Mouse (Mus musculus) forebrain, embryonic 13.5 days (tissue): ENCODE measurements at regions not wholly inside any gene's neighbourhood (a gene's known extent, or its start where the extent isn't known, plus 50 kb on each side); places are given as distances from the start of the nearest gene placed in this dataset.
A peak's percentile ranks its signal among the peaks of the same experiment; 100 is the strongest.

Source experiments
- ATAC-seq: fragments of 200-750 bp; cut with Nextera tagmentation; 2 replicates; pipeline ENCODE4 v1.8.0; 2017
- H3K27ac ChIP-seq: fragments of 300-500 bp; sonication (generic); 2 replicates; pipeline ENCODE4 v1.5.1; 2015; ENCODE audit warnings: inconsistent platforms, mild to moderate bottlenecking, moderate library complexity
- H3K27me3 ChIP-seq: fragments of 300-500 bp; sonication (generic); 2 replicates; pipeline ENCODE4 v1.6.1; 2015; ENCODE audit warnings: mild to moderate bottlenecking, inconsistent platforms
- H3K36me3 ChIP-seq: fragments of 300-500 bp; sonication (generic); 2 replicates; pipeline ENCODE4 v1.6.1; 2015; ENCODE audit warnings: mild to moderate bottlenecking, inconsistent platforms; ENCODE audit not compliant: poor library complexity, severe bottlenecking
- H3K4me1 ChIP-seq: fragments of 300-500 bp; sonication (generic); 2 replicates; pipeline ENCODE4 v1.6.1; 2015; ENCODE audit warnings: inconsistent platforms
- H3K4me2 ChIP-seq: fragments of 300-500 bp; sonication (generic); 2 replicates; pipeline ENCODE4 v1.6.1; 2015; ENCODE audit warnings: inconsistent platforms, mild to moderate bottlenecking, moderate library complexity
- H3K4me3 ChIP-seq: fragments of 300-500 bp; sonication (generic); 2 replicates; pipeline ENCODE4 v1.5.1; 2015; ENCODE audit warnings: mild to moderate bottlenecking, inconsistent platforms
- H3K9ac ChIP-seq: fragments of 300-500 bp; sonication (generic); 2 replicates; pipeline ENCODE4 v1.6.1; 2015; ENCODE audit warnings: mild to moderate bottlenecking, inconsistent platforms
- H3K9me3 ChIP-seq: fragments of 300-500 bp; sonication (generic); replicated peaks from 2 replicates; pipeline ENCODE4 v1.6.1; 2016; ENCODE audit warnings: inconsistent platforms
- WGBS: fragments of 180-500 bp; shearing (Covaris S2); methylation state at CpG from one replicate; pipeline ENCODE4 v1.1.7; 2015; 5-methylcytosine and 5-hydroxymethylcytosine counted together

DNA sequence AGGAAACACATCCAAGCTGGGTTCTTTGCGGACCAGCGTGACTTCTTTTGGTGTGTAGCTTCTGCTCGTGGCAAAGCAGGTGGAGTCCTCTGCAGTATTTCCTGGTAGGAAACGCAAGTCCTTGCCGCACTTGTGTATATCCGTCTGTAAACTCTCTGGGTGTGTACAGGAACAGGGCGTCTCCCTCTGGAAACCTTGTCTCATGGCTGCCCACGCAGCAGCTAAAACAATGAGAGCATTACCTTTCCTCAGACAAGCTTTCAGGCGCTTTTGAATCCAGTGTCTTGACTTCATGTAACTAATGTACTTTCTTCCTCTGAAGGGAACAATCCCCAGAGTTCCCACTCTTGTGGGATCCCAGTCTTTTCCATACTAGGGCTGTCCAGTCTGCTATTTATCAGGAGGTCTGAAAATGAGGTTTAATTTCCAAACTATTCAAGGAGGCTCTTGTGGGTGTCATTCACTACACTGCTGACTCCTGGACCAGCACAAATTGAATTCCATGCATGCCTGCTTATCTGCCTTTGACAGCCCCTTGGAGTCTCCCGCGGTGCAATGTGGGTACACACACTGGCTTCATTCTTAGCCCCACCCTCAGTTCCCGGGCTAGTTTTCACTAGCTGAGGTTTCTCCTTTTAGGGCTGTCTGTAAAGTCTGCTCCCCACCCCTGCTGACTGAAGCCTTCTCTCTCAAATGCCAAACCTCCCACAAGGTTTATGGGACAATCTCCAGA lies 161.6 kb upstream of the Anxa10 start:
- Histone ChIP-seq H3K4me3 (no peak overlapping the region), H3K36me3 (no peaks in the 10 kb centered on the region), H3K4me1 (0 out of 2 replicates have a peak, but pooled peaks cover 4% of the 10 kb centered on the region), H3K27me3 (no peaks in the 10 kb centered on the region), H3K9ac (no peak overlapping the region), H3K9me3 (no peaks in the 10 kb centered on the region), H3K27ac (no peak overlapping the region), H3K4me2 (no peak overlapping the region)
- 50% methylated on average over 12 of the region's 12 CpGs for WGBS
- ATAC-seq = peak; percentile 78

DNA sequence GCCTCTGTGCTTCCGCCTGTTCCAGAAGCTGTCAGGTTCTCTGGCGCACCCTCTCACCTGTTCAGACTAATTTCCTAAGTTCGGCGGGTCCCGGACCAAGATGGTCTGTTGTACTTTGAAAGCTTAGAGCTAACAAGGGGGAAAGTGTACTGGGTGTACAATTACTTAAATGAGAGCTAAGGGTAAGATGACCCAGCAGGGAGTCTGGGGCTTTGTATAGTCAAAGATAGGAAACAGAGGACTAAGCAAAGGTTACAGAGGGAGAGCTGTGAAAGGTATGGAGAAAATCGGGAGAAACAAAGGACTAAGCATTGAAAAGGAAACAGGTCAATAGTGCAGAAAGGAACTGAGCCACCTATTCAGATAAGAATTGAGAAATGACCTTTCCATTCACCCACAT lies 127.6 kb upstream of the Anxa10 start:
- H3K4me1 ChIP-seq = no peaks in the 10 kb centered on the region
- H3K4me3 ChIP-seq = no peak overlapping the region
- WGBS = 62% methylated on average over 6 of the region's 6 CpGs
- H3K27me3 ChIP-seq = no peaks in the 10 kb centered on the region
- no peaks in the 10 kb centered on the region for H3K9me3 ChIP-seq
- H3K9ac ChIP-seq = no peak overlapping the region
- no peak for ATAC-seq
- no peaks in the 10 kb centered on the region for H3K36me3 ChIP-seq
- H3K4me2 ChIP-seq = no peak overlapping the region
- no peak overlapping the region for H3K27ac ChIP-seq
